Mouse (Mus musculus) embryonic fibroblast, embryonic 13.5 days (primary cell): ENCODE results near the gene Actb.

Experiments
- CTCF ChIP-seq: IDR thresholded peaks from 2 replicates; pipeline ENCODE4 v1.5.1; 2011; ENCODE audit warnings: mild to moderate bottlenecking, control low read depth, low read length, moderate library complexity, borderline replicate concordance; ENCODE audit not compliant: insufficient read depth
- POLR2A ChIP-seq: IDR thresholded peaks from 2 replicates; pipeline ENCODE4 v1.6.1; 2011; ENCODE audit warnings: low read depth, mild to moderate bottlenecking, control low read depth, low read length, moderate library complexity

- TF ChIP-seq CTCF (no peak), POLR2A (no peak)
Observed at GRCm38 (mm10) chr5:142940393-142940792, 33.8 kb upstream of the Actb start.
